Mouse (Mus musculus) cerebellum, adult 2 months (tissue): ENCODE results near the gene Camk2d. TPM values are rescaled to one million over a fixed set of nuclear protein-coding genes. Genes with fewer than 3 reads are reported as not detected.

Experiments used
- DNase-seq, 2 experiments: peaks; one replicate each; pipeline ENCODE4 v3.0.0; 2021
- H3K27ac ChIP-seq: fragments of 200-500 bp; 2 replicates; pipeline ENCODE4 v1.5.1; 2012; ENCODE audit warnings: low read length, control low read depth, inconsistent platforms; ENCODE audit not compliant: insufficient read depth
- H3K27me3 ChIP-seq: fragments of 200-500 bp; 2 replicates; pipeline ENCODE4 v1.6.1; 2012; ENCODE audit warnings: inconsistent platforms, mild to moderate bottlenecking, low read length, moderate library complexity; ENCODE audit not compliant: control insufficient read depth, insufficient read depth
- H3K4me1 ChIP-seq: fragments of 200-500 bp; 2 replicates; pipeline ENCODE4 v1.6.1; 2011; ENCODE audit warnings: low read length; ENCODE audit not compliant: control insufficient read depth, insufficient read depth
- H3K4me3 ChIP-seq: fragments of 200-500 bp; replicated peaks from 2 replicates; pipeline ENCODE3; 2011; ENCODE audit warnings: mild to moderate bottlenecking, low read depth, low read length, control low read depth; ENCODE audit not compliant: insufficient read depth
- CTCF ChIP-seq: fragments of 200-500 bp; IDR thresholded peaks from 2 replicates; pipeline ENCODE4 v1.5.1; 2011; ENCODE audit warnings: low read depth, mild to moderate bottlenecking, control low read depth, low read length, moderate library complexity, borderline replicate concordance; ENCODE audit not compliant: insufficient read depth
- POLR2A ChIP-seq: fragments of 200-500 bp; IDR thresholded peaks from 2 replicates; pipeline ENCODE4 v1.6.1; 2011; ENCODE audit warnings: low read length, control low read depth, borderline replicate concordance; ENCODE audit not compliant: insufficient read depth
- WGBS: fragments of 180-500 bp; shearing (Covaris S2); methylation state at CpG from one replicate; pipeline ENCODE4 v1.1.7; 2018; 5-methylcytosine and 5-hydroxymethylcytosine counted together
- polyA plus RNA-seq: library from polyadenylated mRNA; depleted of rRNA; stranded (reverse); fragments of >200 nt; gene quantifications from 2 replicates; pipeline ENCODE4 v1.2.3, GENCODE M21; 2012

Gene Camk2d
- polyA plus RNA-seq, 1 experiment, result 162 TPM

DNA sequence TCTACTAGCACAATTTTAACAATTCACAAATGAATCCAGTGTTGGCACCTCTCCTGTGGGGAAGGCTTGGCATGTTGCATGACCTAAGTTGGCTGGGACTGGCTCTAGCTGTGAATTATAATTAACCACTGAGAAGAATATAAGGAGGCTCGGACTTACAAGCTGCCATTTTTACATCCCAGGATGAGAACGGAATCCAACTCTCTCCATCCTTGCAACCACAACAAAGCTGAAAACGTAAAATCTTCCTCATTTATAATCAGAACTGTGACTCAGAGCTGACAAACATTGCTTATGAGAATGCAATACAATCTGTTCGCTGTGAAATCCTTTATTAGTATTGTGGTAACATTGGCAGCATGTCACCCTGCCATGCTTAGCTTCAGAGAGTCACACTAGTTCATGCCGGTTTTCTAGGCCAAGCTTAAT, 126.9 kb downstream of the Camk2d start:
- H3K4me3 ChIP-seq, result no peak overlapping the region
- TF ChIP-seq CTCF (no peak), POLR2A (no peak)
- WGBS, result 6% methylated on average over 5 of the region's 5 CpGs
- H3K27me3 ChIP-seq, result no peaks in the 10 kb centered on the region
- peaks cover 9% of the 10 kb centered on the region; the same call in 1 of the 2 replicates for H3K4me1 ChIP-seq
- H3K27ac ChIP-seq, result peak overlapping the region; percentile 75; the same call in 1 of the 2 replicates
- DNase-seq, result peak; percentile 87 to 95

DNA sequence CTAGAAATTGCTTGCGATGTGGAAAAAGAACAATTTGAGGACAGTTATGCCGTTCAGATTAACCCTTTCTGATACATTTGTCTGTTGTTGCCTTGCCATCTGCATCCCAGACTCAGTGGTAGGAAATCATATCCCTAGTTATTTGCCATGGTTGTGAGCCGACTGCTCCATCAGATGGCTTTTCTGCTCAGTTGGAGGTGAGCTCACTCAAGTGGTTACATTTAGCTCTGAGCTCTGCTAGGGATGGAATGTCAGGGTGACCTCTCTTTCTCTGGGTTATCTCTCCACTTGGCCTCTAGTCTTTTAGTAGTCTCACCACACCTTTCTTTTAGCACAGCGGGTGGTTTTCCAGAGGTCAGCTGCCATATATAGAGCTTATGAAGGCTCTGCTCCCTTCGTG, 127.4 kb downstream of the Camk2d start:
- H3K27ac ChIP-seq, result peak overlapping the region; percentile 75
- WGBS, result 22% methylated on average over 5 of the region's 5 CpGs
- DNase-seq, result no peak
- H3K4me1 ChIP-seq, result peaks cover 9% of the 10 kb centered on the region; the same call in 1 of the 2 replicates
- no peaks in the 10 kb centered on the region for H3K27me3 ChIP-seq
- no peak for TF ChIP-seq CTCF
- no peak for TF ChIP-seq POLR2A
- no peak overlapping the region for H3K4me3 ChIP-seq

DNA sequence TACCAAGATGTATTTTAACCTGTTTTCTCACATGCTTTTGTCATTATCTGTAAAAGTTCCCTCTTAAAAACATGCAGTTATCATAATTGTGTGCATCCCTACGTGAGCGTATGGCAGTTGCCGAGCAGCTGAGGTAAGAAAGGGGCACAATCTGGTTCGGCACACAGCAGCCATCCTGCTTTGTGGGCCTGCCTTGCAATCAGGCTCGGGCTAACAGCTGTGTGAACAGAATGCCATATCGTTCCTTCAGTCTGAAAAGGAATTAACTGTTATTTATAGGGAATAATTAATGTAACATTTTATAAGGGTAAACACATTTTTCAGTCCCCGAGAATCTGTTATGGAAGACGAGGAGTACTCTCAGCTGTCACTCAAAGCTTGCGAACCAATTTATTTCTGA, 129.5 kb downstream of the Camk2d start:
- Histone ChIP-seq H3K27me3 (no peaks in the 10 kb centered on the region), H3K4me3 (no peak overlapping the region), H3K27ac (no peak overlapping the region), H3K4me1 (peaks cover 9% of the 10 kb centered on the region; the same call in 1 of the 2 replicates)
- no peak for TF ChIP-seq CTCF
- no peak for TF ChIP-seq POLR2A
- 62% methylated on average over 9 of the region's 9 CpGs for WGBS
- no peak for DNase-seq

DNA sequence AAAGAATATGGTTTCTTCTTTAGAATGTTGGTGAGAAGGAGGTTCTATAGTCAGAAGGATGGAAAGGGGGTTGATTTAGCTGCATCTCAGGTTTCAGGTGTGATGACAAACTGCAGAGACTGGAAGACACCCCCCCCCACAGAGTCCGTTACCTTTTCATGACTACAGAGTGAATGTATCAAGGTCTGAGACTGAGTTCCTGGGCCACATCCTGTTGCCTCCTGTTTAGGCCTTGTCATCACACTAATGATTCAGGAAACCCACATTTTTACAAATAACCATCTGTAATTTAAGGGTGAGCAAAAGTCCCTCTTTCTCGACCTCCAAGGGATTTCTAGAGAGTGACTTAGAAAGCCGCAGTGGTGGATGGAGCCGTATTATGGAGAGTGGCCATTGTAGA, 131.3 kb downstream of the Camk2d start:
- Histone ChIP-seq H3K27ac (no peak overlapping the region), H3K4me1 (peaks cover 9% of the 10 kb centered on the region; the same call in 1 of the 2 replicates), H3K4me3 (no peak overlapping the region), H3K27me3 (no peaks in the 10 kb centered on the region)
- WGBS, result 96% methylated on average over 4 of the region's 4 CpGs
- TF ChIP-seq POLR2A, result no peak
- DNase-seq, result no peak

DNA sequence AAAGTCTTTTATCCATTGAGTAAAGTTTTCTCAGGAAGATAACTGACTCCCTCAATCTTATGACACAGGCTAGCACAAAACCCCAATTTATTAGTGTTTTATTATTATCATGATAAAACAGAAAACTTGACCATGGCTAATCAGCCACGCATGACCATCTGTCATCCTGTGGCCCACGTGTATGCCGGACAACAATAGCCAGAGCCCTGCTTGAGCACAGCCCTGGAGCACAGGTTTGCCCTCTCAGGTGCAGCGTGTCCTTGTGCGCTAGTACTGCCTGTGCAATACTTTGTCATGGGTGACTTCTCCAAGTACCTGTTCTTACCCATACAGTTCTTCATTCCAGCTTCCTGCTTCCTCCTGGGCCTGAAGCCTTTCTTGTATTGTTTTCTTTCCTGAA, 134.3 kb downstream of the Camk2d start:
- H3K4me1 ChIP-seq, result peaks cover 3% of the 10 kb centered on the region; the same call in 1 of the 2 replicates
- no peak overlapping the region for H3K4me3 ChIP-seq
- TF ChIP-seq POLR2A (no peak), CTCF (no peak)
- DNase-seq, result peak; percentile 47 to 64
- H3K27me3 ChIP-seq, result no peaks in the 10 kb centered on the region
- no peak overlapping the region for H3K27ac ChIP-seq
- WGBS, result 25% methylated on average over 5 of the region's 5 CpGs

DNA sequence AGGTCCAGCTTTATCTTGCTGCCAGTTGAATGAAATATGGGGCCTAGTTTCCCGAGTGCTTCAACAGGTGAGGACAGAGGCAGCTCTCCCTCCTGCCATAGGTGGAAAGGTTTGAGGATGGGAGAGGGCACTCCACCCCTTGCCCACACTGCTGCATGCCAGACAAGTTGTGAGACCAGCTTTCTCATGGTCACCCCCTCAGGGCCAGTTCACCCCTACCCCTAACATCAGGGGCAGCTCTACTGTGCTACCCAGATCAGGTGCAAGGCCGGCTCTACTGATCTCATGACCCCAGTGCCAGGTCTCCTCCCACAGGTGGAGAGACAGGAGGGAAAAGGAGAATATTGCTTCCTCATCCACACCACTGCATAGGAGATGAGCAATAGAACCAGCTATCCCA, 136.2 kb downstream of the Camk2d start:
- 95% methylated on average over 2 of the region's 2 CpGs for WGBS
- no peak overlapping the region for H3K4me3 ChIP-seq
- H3K4me1 ChIP-seq, result peaks cover 6% of the 10 kb centered on the region
- TF ChIP-seq CTCF, result no peak
- H3K27ac ChIP-seq, result no peak overlapping the region
- no peak for DNase-seq
- no peaks in the 10 kb centered on the region for H3K27me3 ChIP-seq

DNA sequence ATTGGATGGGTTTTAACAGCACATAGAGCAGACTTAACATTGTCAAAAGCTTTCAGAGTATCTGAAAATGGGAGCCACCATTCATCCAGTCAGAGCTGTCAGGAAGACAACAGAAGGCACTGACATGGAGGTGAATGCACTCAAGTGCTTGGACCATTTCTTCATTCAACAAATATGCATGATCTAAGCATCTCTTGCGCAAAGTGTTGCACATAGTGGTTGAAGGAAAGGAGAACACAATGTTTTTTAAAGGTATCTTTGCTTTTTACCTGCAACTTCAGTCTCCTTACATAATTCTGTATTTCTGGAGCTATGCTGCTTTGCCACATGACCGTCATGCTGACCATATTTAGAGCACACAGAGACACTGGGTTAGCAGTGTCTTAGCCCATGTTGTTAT, 138.4 kb downstream of the Camk2d start:
- 95% methylated on average over 2 of the region's 2 CpGs for WGBS

DNA sequence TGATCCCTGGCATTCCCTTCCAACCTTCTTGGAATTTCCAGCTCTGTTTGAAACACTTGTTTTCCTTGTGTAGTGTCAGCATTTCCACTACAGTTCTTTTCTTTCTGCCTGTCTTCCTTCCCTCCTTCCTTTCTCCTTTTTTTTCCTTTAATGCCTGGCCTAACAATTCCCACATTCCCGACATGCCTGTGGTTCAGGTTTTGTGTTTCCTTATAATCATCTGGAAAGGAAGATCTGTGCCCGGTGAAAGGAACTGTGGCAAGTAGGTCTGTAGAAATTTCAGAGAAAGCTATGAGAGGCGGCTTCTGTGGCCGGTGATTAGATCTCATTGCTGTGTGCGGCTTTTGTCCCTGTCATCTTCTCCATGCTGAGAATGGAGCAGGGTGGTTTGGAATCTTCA, 139.1 kb downstream of the Camk2d start:
- Histone ChIP-seq H3K4me3 (no peak overlapping the region), H3K27ac (no peak overlapping the region), H3K4me1 (peaks cover 13% of the 10 kb centered on the region), H3K27me3 (no peaks in the 10 kb centered on the region)
- TF ChIP-seq CTCF, result no peak
- TF ChIP-seq POLR2A, result no peak
- 91% methylated on average over 5 of the region's 5 CpGs for WGBS
- no peak for DNase-seq

More for the DNA sequence above, 138.4 kb downstream of the Camk2d start:
- no peak for TF ChIP-seq POLR2A
- no peak for TF ChIP-seq CTCF
- no peaks in the 10 kb centered on the region for H3K27me3 ChIP-seq
- H3K4me3 ChIP-seq, result no peak overlapping the region
- DNase-seq, result no peak
- peaks cover 9% of the 10 kb centered on the region for H3K4me1 ChIP-seq
- no peak overlapping the region for H3K27ac ChIP-seq
